Mouse (Mus musculus) left cerebral cortex, postnatal 25 days (tissue): ENCODE measurements around the gene Ifi203. TPM values are rescaled to one million over a fixed set of nuclear protein-coding genes. Genes with fewer than 3 reads are reported as not detected.
"Not testable (repeated sequence)": the region's sequence is repeated elsewhere in the genome, so short reads cannot be mapped to it uniquely, and the experiment has no call there.

Experiments used
- DNase-seq, 2 experiments: peaks; one replicate each; pipeline ENCODE4 v3.0.0; 2022; ENCODE audit warnings: low spot score in 2 of 2, mixed read lengths in 1 of 2
- intact Hi-C: fragments of 180-260 bp; cut with DNase I; formaldehyde crosslinking; loops from one replicate; pipeline ENCODE4 v1.15.1; 2025
- total RNA-seq, 2 experiments: library from RNA; stranded (reverse); gene quantifications; 2 replicates each; pipeline ENCODE4 v1.2.3; 2021

Gene Ifi203
- total RNA-seq, 2 experiments from 2014 or later, result 0.55 to 0.69 TPM

DNA sequence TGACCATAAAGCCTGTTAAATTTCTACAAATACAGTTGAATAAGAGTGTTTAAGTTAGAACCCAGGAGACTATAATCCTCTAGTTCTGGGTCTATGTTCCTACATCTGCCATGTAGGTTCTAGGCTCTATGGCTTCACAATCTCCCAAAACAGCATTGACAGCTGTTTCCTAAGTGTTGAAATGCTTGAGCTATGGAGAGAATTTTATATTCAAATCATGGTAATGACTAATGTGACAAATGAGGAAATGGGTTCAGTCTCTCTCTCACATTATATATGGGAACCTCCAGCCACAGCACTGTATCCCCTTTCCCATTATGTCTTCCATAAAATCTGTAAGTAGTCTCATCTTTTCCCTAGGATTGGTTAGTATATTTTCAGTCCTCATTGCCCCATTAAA lies 34.1 kb downstream of the Ifi203 start:
- intact Hi-C loops, result not testable (repeated sequence)

DNA sequence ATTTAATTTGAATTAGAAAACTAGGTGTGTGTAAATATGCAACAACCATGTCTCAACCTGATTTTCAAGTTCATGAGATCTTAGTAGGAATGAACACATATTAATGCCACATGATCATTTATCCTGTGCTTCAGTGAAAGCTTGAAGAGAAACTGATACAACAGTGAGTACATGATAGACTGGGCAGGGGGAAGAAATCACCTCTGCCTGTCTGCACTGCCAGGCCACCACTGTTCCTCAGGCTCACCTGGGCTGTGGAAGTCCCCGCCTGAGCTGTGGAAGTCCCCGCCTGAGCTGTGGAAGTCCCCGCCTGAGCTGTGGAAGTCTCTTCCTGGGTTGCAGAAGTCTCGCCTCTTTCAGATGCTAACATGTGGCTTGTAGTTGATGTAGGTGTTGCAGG lies 36.6 kb downstream of the Ifi203 start:
- intact Hi-C loops, result not testable (repeated sequence)

More for the DNA sequence above, 34.1 kb downstream of the Ifi203 start:
- DNase-seq, result not testable (repeated sequence)

DNA sequence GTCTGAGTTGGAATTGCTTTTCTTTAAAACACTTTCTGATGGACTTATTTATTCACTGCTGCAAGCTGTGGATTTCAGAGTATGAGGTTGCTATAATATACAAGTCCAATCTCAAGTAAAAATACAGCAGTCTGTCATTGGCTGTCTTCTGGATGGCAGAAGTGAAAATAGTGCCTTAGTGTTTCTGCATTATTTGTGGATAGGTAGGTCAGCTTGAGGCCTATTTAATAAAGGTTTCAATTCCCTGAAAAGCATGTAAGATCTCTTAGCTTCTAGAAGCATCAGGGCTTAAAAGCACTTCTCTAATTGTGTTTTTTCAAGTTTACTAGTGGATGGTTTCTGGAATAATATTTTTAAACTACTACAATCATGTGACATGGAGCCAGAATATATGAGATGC lies 52.7 kb downstream of the Ifi203 start:
- DNase-seq, intact Hi-C loops: not testable (repeated sequence)

More for the DNA sequence above, 36.6 kb downstream of the Ifi203 start:
- DNase-seq, result not testable (repeated sequence)

DNA sequence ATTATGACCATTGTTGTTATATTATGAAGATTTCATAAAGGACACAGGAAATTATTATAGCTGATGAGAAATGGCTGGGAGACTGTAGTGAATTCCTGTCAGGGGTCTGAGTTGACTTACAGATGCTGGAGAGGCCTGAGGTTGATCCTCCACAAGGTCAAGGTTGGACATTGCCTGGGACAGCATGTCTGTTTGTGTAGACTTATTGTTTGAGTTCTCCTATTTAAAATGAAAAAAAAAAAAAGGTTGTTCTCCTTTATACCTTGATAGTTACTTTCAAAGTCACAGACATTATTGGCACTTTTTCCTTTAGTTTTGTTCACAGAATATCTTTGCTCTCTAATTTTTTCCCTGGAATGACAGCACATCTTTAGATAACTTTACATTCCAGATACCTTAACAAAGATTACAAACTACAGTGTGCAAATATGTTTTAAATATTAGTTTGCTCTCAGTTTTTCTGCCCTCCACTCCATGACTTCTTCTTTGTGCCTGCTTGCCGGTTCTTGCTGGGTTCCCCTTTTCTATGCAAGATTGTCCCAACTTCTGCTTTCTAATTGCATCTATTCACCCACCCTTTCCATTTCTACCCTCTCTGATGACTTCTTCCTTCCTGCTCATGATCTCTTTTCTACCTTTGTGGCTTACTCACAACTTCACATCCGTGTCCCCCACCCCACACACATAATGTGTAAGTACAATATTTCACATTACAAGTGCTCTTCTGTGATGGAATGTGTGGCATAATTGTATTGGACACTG lies 55.3 kb downstream of the Ifi203 start:
- DNase-seq, intact Hi-C loops: not testable (repeated sequence)

DNA sequence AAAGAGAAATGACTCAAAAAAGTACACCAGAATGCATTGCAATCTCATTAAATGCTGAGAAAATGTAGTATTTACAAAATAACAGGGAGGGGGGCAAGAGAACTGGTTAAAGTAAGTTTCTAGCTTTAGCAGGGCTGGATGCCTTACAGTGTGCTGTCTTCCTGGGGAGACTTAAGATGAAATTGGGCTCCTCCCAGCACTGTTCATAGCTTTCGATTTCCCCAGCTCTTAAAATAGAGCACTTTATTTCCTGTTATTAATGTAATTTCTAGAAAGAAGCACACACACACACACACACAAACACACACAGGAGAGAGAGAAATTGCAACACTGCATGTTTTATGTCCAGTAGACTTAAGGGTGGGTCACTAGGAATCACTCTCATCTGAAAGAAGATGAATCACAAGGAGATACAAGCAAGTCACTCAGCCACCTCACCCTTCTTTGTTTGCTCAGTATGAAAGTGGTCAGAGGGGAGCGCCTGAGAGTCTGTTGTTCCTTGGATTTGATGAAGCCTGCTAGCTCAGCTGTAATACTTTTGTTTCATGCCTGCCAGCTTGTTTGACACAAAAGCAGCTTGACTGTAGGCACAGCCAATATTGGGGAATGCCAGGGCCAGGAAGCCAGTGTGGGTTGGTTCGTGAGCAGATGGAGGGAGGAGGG lies 62.3 kb downstream of the Ifi203 start:
- intact Hi-C loops, result not testable (repeated sequence)
- DNase-seq, result peak in 1 of 2 experiments; percentile 19

DNA sequence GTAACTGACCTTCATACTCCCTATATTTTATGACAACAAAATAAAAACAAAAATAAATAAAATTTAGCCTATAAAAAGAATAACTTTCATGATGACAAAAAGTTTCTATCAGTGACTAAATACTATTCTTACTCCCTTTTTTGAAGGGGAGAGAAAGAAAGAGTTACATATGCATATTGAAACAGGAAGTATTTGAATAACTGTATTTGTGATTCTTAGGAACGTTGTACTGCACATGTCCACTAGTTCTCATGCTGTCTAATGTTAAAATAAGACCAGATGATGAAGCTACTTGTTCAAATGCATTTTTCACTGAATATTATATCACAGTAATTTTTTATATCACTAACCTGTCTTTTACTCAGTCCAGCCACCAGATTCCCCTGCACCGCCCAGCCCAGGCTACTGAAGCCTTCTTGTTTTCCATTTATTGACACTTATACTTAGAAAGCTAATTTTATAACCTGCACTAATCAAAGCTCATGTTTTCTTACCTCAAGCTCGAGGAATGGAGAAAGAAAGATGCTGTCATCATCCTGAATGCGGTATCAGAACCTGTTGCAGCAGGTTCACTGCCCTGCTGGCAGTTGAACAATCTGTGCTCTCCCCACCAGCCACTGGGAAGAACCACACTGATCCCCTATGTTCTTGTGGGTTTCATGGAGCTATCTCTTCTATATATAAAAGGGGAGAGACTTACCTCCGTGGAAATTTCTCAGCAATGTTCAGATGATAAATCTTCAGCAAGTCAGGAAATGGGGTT lies 63.1 kb downstream of the Ifi203 start:
- intact Hi-C loops, DNase-seq: not testable (repeated sequence)

DNA sequence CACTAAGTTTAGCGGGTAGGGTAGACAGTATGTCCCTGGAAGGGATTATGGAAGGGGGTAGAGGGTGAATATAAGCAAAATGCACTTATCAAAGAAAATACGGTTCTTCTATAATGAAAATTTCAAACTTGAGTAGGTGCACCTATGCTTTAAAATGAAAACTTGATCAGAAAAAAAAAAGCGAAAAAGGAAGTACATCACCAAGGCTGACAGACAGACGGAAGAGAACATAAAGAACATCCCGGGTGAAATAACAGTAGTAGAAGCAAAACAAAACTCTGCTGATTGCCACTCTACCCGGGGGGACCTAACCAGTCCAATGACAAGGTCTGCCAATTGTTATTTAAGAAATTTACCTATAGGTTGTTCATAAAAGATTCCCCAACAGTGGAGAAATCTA lies 64.2 kb downstream of the Ifi203 start:
- DNase-seq, intact Hi-C loops: not testable (repeated sequence)

DNA sequence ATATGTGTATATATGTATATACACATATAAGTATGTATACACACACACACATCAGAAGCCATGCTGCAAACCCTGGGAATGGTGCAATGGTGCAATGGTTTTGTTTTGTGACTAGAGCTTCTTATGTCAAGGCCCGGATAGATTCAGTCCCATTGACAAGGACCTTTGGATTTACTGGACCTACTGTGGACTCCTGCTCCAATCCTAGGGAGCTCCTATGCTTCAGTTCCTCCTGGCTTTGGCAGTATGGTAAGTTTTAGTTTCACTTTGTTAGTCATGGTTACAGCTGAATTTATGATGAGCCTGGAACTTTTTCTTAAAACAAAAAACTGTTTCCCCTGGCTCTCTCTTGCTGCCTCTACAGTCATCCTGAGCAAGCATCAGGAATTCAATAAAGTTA lies 65.3 kb downstream of the Ifi203 start:
- DNase-seq, intact Hi-C loops: not testable (repeated sequence)

Other genes starting within 250 kb of the Ifi203 start
- under 1 TPM; 0.09 to 0.18 TPM for gene Ifi207, start 200.9 kb downstream of the Ifi203 start, total RNA-seq
- gene Ifi204, start 175.7 kb downstream of the Ifi203 start, total RNA-seq, result under 1 TPM in 1 of 2 experiments, not detected in 1; 0.34 TPM
- gene Ifi211, start 29.6 kb downstream of the Ifi203 start, total RNA-seq, result not detected
- 1 to 10 TPM in 1 of 2 experiments, under 1 TPM in 1; 0.78 to 1.5 TPM for gene Mndal, start 181 bp downstream of the Ifi203 start, total RNA-seq
- not detected for gene Ifi202b, start 40.1 kb upstream of the Ifi203 start, total RNA-seq
- not detected for gene Ifi205, start 89.1 kb upstream of the Ifi203 start, total RNA-seq
- not detected for gene Olfr433, start 98.0 kb upstream of the Ifi203 start, total RNA-seq
- gene Olfr432, start 106.5 kb upstream of the Ifi203 start, total RNA-seq, result not detected
- gene Olfr430, start 123.9 kb upstream of the Ifi203 start, total RNA-seq, result not detected
- gene Olfr429, start 141.7 kb upstream of the Ifi203 start, total RNA-seq, result not detected
- not detected for gene Olfr427, start 154.2 kb upstream of the Ifi203 start, total RNA-seq
- gene Olfr231, start 178.5 kb upstream of the Ifi203 start, total RNA-seq, result not detected
- not detected for gene Olfr424, start 188.8 kb upstream of the Ifi203 start, total RNA-seq
- gene Olfr420, start 213.0 kb upstream of the Ifi203 start, total RNA-seq, result not detected
- gene Spta1, start 230.1 kb upstream of the Ifi203 start, total RNA-seq, result under 1 TPM; 0.09 to 0.14 TPM